23 mouse cellular contexts compared by ENCODE assay signal in genomic region chrX:7910473-7910872, GRCm38 (mm10). TPM values are rescaled to one million over a fixed set of nuclear protein-coding genes. Genes with fewer than 3 reads are reported as not detected.
DNase-seq lines count a peak whose midpoint lies in the region; TF ChIP-seq lines count a peak whose summit lies in the region.
"Had no signal": no experiment of that assay in that cellular context is flagged by ENCODE, and none has a peak within 500 bp of the region (broad histone marks: within the 10 kb centered on the region; RNA-seq: fewer than 3 reads in every experiment).

No protein-coding gene starts in this region.

- H3K79me2 ChIP-seq in heart, adult 2 months (replicated peaks; ENCODE audit: control insufficient read depth, insufficient read depth, low read length) = no peaks in the 10 kb centered on the region

- WGBS in heart, adult 2 months = 57% methylated on average over 6 of the region's 6 CpGs

- TF ChIP-seq POLR2A in heart, adult 2 months (IDR thresholded peaks at IDR 0.05; ENCODE audit: insufficient read depth, low read depth, low read length) = no peak

- H3K4me3 ChIP-seq in heart, adult 2 months = no peak overlapping the region
- H3K4me3 ChIP-seq in layer of hippocampus, adult 2 months = no peak overlapping the region
- H3K4me3 ChIP-seq: heart, embryonic 12.5 days; lung, embryonic 15.5 days; myocyte; stomach, embryonic 15.5 days had no signal

- no peak for TF ChIP-seq EP300 in heart, adult 2 months (IDR thresholded peaks at IDR 0.05; ENCODE audit: insufficient read depth, low read depth, low read length)

- no peaks in the 10 kb centered on the region for H3K27me3 ChIP-seq in heart, adult 2 months (ENCODE audit: control insufficient read depth, insufficient read depth, low read length)
- H3K27me3 ChIP-seq: heart, embryonic 12.5 days; lung, embryonic 15.5 days; stomach, embryonic 15.5 days had no signal

- TF ChIP-seq CTCF in heart, adult 2 months (IDR thresholded peaks at IDR 0.05) = peak; percentile 38; the same call in 1 of the 2 replicates
- TF ChIP-seq CTCF in layer of hippocampus, adult 2 months (conservative IDR thresholded peaks at IDR 0.05) = 0 out of 2 replicates have a peak, but pooled peaks have one; percentile 9

- intact Hi-C loops in heart, adult 2 months (cut with DNase I) = no loop called here
- intact Hi-C loops in heart, postnatal 25 days (cut with DNase I) = no loop called here
- intact Hi-C loops in left cerebral cortex, postnatal 14 days (cut with DNase I) = loop anchor here (5.0 kb wide), 1 partner anchor 107 kb away; the partner anchor contains the start of gene Glod5

- H3K4me1 ChIP-seq in heart, adult 2 months (ENCODE audit: control insufficient read depth, insufficient read depth, low read length) = no peaks in the 10 kb centered on the region
- H3K4me1 ChIP-seq: heart, embryonic 12.5 days; lung, embryonic 15.5 days; stomach, embryonic 15.5 days had no signal

- H3K9ac ChIP-seq in heart, adult 2 months (ENCODE audit: low read depth, low read length) = no peak overlapping the region
- H3K9ac ChIP-seq: heart, embryonic 12.5 days; lung, embryonic 15.5 days; stomach, embryonic 15.5 days had no signal

- H3K36me3 ChIP-seq in heart, adult 2 months (ENCODE audit: control insufficient read depth, insufficient read depth, low read length) = no peaks in the 10 kb centered on the region
- H3K36me3 ChIP-seq: stomach, embryonic 15.5 days had no signal

- H3K27ac ChIP-seq in heart, adult 2 months = no peak overlapping the region
- H3K27ac ChIP-seq in layer of hippocampus, adult 2 months = no peak overlapping the region
- H3K27ac ChIP-seq: lung, embryonic 15.5 days; stomach, embryonic 15.5 days had no signal

- no peak for DNase-seq in heart, adult 2 months
- DNase-seq in heart, postnatal 25 days (ENCODE audit: low spot score) = no peak
- no peak for DNase-seq in layer of hippocampus, adult 2 months (ENCODE audit: low spot score in 2 of 2)
- no peak for DNase-seq in layer of hippocampus, adult 8-10 months (ENCODE audit: low spot score in 2 of 2)
- peak; percentile 25 for DNase-seq in ES-CJ7 (ENCODE audit: low read depth, low spot score)
- peak; percentile 16 for DNase-seq in ZHBTc4 (ENCODE audit: low read depth, low spot score)
- DNase-seq in left cerebral cortex, postnatal 14 days (ENCODE audit: low spot score in 2 of 2) = no peak
- no peak for DNase-seq in frontal cortex, postnatal 10 days (ENCODE audit: low spot score in 2 of 2)
- DNase-seq: cerebellum, adult 8-10 months; embryo, embryonic 11 days; gastrocnemius, postnatal 25 days; layer of hippocampus, adult 9-11 months; liver; right cerebral cortex, adult 18-20 months had no signal

RNA-seq across cellular contexts. Expression of gene Gm10490, which starts 1.1 kb away (rescaled TPM):
- total RNA-seq in heart, adult 2 months (2021) = not detected
- not detected in 2 replicates for polyA plus RNA-seq in heart, adult 2 months (2012; rRNA removed)
- total RNA-seq in heart, postnatal 25 days (2021) = not detected
- not detected for total RNA-seq in layer of hippocampus, adult 2 months (2021)
- total RNA-seq in layer of hippocampus, adult 8-10 months (2022) = not detected
- total RNA-seq in left cerebral cortex, postnatal 14 days (2021) = not detected
- total RNA-seq: gastrocnemius, postnatal 25 days; left cerebral cortex, postnatal 10 days; megakaryocyte, adult 5-6 weeks had no signal
- polyA plus RNA-seq: heart, embryonic 12.5 days; kidney, embryonic 14.5 days; lung, embryonic 15.5 days; myocyte; stomach, embryonic 15.5 days had no signal

RNA-seq across cellular contexts. Expression of gene Gm10491, which starts 2.8 kb away (rescaled TPM):
- not detected for total RNA-seq in heart, adult 2 months (2021)
- not detected in 2 replicates for polyA plus RNA-seq in heart, adult 2 months (2012; rRNA removed)
- total RNA-seq in heart, postnatal 25 days (2021) = not detected
- not detected for total RNA-seq in layer of hippocampus, adult 2 months (2021)
- total RNA-seq in layer of hippocampus, adult 8-10 months (2022) = not detected
- not detected for total RNA-seq in left cerebral cortex, postnatal 14 days (2021)
- total RNA-seq: gastrocnemius, postnatal 25 days; hematopoietic stem cell, adult 5-6 weeks; left cerebral cortex, postnatal 10 days; megakaryocyte, adult 5-6 weeks; neutrophil, adult 5-6 weeks had no signal
- polyA plus RNA-seq: heart, embryonic 12.5 days; kidney, embryonic 14.5 days; lung, embryonic 15.5 days; myocyte; stomach, embryonic 15.5 days had no signal

RNA-seq across cellular contexts. Expression of gene Pcsk1n, which starts 9.1 kb away (rescaled TPM):
- total RNA-seq in heart, adult 2 months (2021) = under 1 TPM in 1 of 2 experiments, not detected in 1; 0.16 TPM
- 0.18 and 0.25 TPM in 2 replicates for polyA plus RNA-seq in heart, adult 2 months (2012; rRNA removed)
- under 1 TPM in 1 of 2 experiments, not detected in 1; 0.11 TPM for total RNA-seq in heart, postnatal 25 days (2021)
- total RNA-seq in layer of hippocampus, adult 2 months (2021) = 100 to 1,000 TPM; 376 to 404 TPM
- 100 to 1,000 TPM; 321 to 373 (median 344) TPM for total RNA-seq in layer of hippocampus, adult 8-10 months (2022)
- total RNA-seq in left cerebral cortex, postnatal 14 days (2021) = 100 to 1,000 TPM; 329 to 351 TPM
- total RNA-seq: gastrocnemius, postnatal 25 days; hematopoietic stem cell, adult 5-6 weeks; megakaryocyte, adult 5-6 weeks; neutrophil, adult 5-6 weeks had no signal
- polyA plus RNA-seq: myocyte had no signal

RNA-seq across cellular contexts. Expression of gene Timm17b, which starts 11.3 kb away (rescaled TPM):
- total RNA-seq in heart, adult 2 months (2021) = 10 to 100 TPM; 43.4 to 45.0 TPM
- polyA plus RNA-seq in heart, adult 2 months (2012; rRNA removed) = 40.2 and 45.1 TPM in 2 replicates
- 10 to 100 TPM; 49.5 to 50.1 TPM for total RNA-seq in heart, postnatal 25 days (2021)
- 10 to 100 TPM; 21.4 to 26.3 TPM for total RNA-seq in layer of hippocampus, adult 2 months (2021)
- 10 to 100 TPM; 19.6 to 33.3 (median 25.4) TPM for total RNA-seq in layer of hippocampus, adult 8-10 months (2022)
- total RNA-seq in left cerebral cortex, postnatal 14 days (2021) = 10 to 100 TPM; 25.8 to 28.6 TPM

RNA-seq across cellular contexts. Expression of gene Pqbp1, which starts 11.4 kb away (rescaled TPM):
- total RNA-seq in heart, adult 2 months (2021) = 10 to 100 TPM; 20.4 to 25.1 TPM
- polyA plus RNA-seq in heart, adult 2 months (2012; rRNA removed) = 30.7 and 42.6 TPM in 2 replicates
- total RNA-seq in heart, postnatal 25 days (2021) = 10 to 100 TPM; 22.1 to 22.7 TPM
- 10 to 100 TPM; 83.6 to 92.9 TPM for total RNA-seq in layer of hippocampus, adult 2 months (2021)
- total RNA-seq in layer of hippocampus, adult 8-10 months (2022) = 10 to 100 TPM; 65.0 to 82.0 (median 75.3) TPM
- 10 to 100 TPM; 79.9 to 80.4 TPM for total RNA-seq in left cerebral cortex, postnatal 14 days (2021)

Comparison
In these comparisons a context has a peak if more than half of its experiments do, and no peak if none do; other contexts are left out.
1. DNase-seq: peak in ES-CJ7 (single experiment) and ZHBTc4 (single experiment); none in heart, adult 2 months (0 of 2), heart, postnatal 25 days (single experiment), layer of hippocampus, adult 2 months (0 of 2), layer of hippocampus, adult 8-10 months (0 of 2), left cerebral cortex, postnatal 14 days (0 of 2) and frontal cortex, postnatal 10 days (0 of 2).
2. RNA of gene Pcsk1n, which starts 9.1 kb away (total RNA-seq): 376 to 404 TPM in layer of hippocampus, adult 2 months, 321 to 373 TPM in layer of hippocampus, adult 8-10 months and 329 to 351 TPM in left cerebral cortex, postnatal 14 days; 0.16 TPM in heart, adult 2 months and 0.11 TPM in heart, postnatal 25 days; every median in the first group is over 100 times any median in the second.